Mouse (Mus musculus) retina, adult 2 months (tissue): Measurements from ENCODE around the gene Slc44a5.
"Not testable (repeated sequence)": the region's sequence is repeated elsewhere in the genome, so short reads cannot be mapped to it uniquely, and the experiment has no call there.

Source experiments
- DNase-seq: peaks from one replicate; pipeline ENCODE4 v3.0.0-alpha.2; 2012; ENCODE audit warnings: low read depth, low spot score

Gene Slc44a5

GRCm38 (mm10) chr3:154215309-154215708 lies 242.1 kb downstream of the Slc44a5 start:
- DNase-seq: no peak

- DNase-seq: no peak
Observed at GRCm38 (mm10) chr3:154215779-154216178, 242.5 kb downstream of the Slc44a5 start.

- no peak for DNase-seq
Observed at GRCm38 (mm10) chr3:154222141-154222591, 248.9 kb downstream of the Slc44a5 start.

- DNase-seq: no peak
Observed at GRCm38 (mm10) chr3:154222688-154223087, 249.5 kb downstream of the Slc44a5 start.

- peak; percentile 30 for DNase-seq
Observed at GRCm38 (mm10) chr3:154226100-154226752, 253.0 kb downstream of the Slc44a5 start.

GRCm38 (mm10) chr3:154244932-154245331 lies 271.7 kb downstream of the Slc44a5 start:
- DNase-seq: no peak

GRCm38 (mm10) chr3:154251486-154251885 lies 278.2 kb downstream of the Slc44a5 start:
- DNase-seq: no peak

GRCm38 (mm10) chr3:154252219-154252618 lies 279.0 kb downstream of the Slc44a5 start:
- DNase-seq: no peak

- not testable (repeated sequence) for DNase-seq
Observed at GRCm38 (mm10) chr3:154254187-154254586, 281.0 kb downstream of the Slc44a5 start.

- DNase-seq: no peak
Observed at GRCm38 (mm10) chr3:154257312-154257711, 284.1 kb downstream of the Slc44a5 start.

- DNase-seq: no peak
Observed at GRCm38 (mm10) chr3:154268313-154268712, 295.1 kb downstream of the Slc44a5 start.

- peak; percentile 4 for DNase-seq
Observed at GRCm38 (mm10) chr3:154269757-154270366, 296.6 kb downstream of the Slc44a5 start.

- DNase-seq: no peak
Observed at GRCm38 (mm10) chr3:154274681-154275080, 301.4 kb downstream of the Slc44a5 start.

GRCm38 (mm10) chr3:154284260-154284659 lies 311.0 kb downstream of the Slc44a5 start:
- DNase-seq: no peak

- DNase-seq: no peak
Observed at GRCm38 (mm10) chr3:154285351-154285750, 312.1 kb downstream of the Slc44a5 start.

GRCm38 (mm10) chr3:154287217-154287616 lies 314.0 kb downstream of the Slc44a5 start:
- DNase-seq: no peak

- DNase-seq: no peak
Observed at GRCm38 (mm10) chr3:154288429-154289069, 315.3 kb downstream of the Slc44a5 start.

- DNase-seq: no peak
Observed at GRCm38 (mm10) chr3:154290351-154290750, 317.1 kb downstream of the Slc44a5 start.

- DNase-seq: no peak
Observed at GRCm38 (mm10) chr3:154292126-154292525, 318.9 kb downstream of the Slc44a5 start.

- no peak for DNase-seq
Observed at GRCm38 (mm10) chr3:154293839-154294490, 320.7 kb downstream of the Slc44a5 start.

- no peak for DNase-seq
Observed at GRCm38 (mm10) chr3:154294924-154295834, 321.9 kb downstream of the Slc44a5 start.
